Mouse (Mus musculus): ENCODE results near the gene Nfia. TPM values are rescaled to one million over a fixed set of nuclear protein-coding genes. Genes with fewer than 3 reads are reported as not detected.
A peak's percentile ranks its signal among the peaks of the same experiment; 100 is the strongest.

Gene Nfia
- polyA plus RNA-seq, 1 experiment, result not detected

DNA sequence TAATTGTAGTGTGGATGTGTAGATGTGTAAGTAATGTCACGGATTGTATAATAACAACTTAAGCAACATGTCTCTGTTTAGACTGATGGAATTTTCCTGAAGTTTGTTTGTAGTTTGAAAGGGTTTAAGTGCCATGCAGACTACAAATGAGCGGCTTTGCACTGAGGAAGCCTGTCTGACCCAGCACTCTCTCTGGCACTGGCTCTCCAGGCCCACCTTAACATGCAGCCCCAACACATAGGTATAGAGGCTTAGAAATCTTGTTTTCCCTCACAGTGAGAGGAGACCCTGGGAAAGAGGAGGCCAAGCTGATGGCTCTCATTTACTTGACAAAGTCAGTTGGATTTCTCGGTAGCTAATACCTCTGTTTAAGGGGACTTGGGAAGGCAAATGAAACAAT is 13.9 kb upstream of the Nfia start:
- TF ChIP-seq POLR2A (IDR thresholded peaks at IDR 0.05; ENCODE audit: insufficient read depth, low read depth, low read length) (no peak), CTCF (IDR thresholded peaks at IDR 0.05; ENCODE audit: insufficient read depth, low read depth, low read length) (no peak)
- no peak overlapping the region for H3K4me3 ChIP-seq (ENCODE audit: insufficient read depth, low read depth, low read length)
- H3K4me1 ChIP-seq (ENCODE audit: control insufficient read depth, insufficient read depth, low read length), result peaks cover 3% of the 10 kb centered on the region; the same call in 1 of the 2 replicates
- H3K27ac ChIP-seq (ENCODE audit: insufficient read depth, low read depth, low read length), result peak overlapping the region; percentile 42; the same call in 1 of the 2 replicates
- 69% methylated on average over 3 of the region's 3 CpGs for WGBS

DNA sequence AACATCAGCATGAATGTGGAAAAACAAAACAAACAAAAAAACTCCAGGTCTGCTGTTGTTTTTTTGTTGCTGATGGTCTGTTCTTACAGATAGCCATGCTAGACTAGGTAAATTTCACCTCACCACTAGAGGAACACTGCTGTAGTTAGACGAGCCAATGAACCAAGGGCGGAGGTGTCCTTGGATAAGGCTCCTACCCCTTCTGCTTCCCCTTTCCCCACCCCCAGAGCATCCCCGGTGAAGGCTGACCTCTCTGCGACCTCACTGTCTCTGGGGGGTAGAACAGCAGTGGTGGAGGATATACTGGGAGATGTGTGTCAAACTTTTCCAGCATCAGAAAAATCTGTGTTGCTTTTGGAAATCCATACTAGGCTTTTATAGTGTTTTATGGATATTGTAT is 7.9 kb upstream of the Nfia start:
- Histone ChIP-seq H3K4me3 (ENCODE audit: insufficient read depth, low read depth, low read length) (no peak overlapping the region), H3K4me1 (ENCODE audit: control insufficient read depth, insufficient read depth, low read length) (no peaks in the 10 kb centered on the region), H3K27ac (ENCODE audit: insufficient read depth, low read depth, low read length) (no peak overlapping the region)
- WGBS, result 71% methylated on average over 4 of the region's 4 CpGs
- no peak for TF ChIP-seq CTCF (IDR thresholded peaks at IDR 0.05; ENCODE audit: insufficient read depth, low read depth, low read length)
- TF ChIP-seq POLR2A (IDR thresholded peaks at IDR 0.05; ENCODE audit: insufficient read depth, low read depth, low read length), result no peak

DNA sequence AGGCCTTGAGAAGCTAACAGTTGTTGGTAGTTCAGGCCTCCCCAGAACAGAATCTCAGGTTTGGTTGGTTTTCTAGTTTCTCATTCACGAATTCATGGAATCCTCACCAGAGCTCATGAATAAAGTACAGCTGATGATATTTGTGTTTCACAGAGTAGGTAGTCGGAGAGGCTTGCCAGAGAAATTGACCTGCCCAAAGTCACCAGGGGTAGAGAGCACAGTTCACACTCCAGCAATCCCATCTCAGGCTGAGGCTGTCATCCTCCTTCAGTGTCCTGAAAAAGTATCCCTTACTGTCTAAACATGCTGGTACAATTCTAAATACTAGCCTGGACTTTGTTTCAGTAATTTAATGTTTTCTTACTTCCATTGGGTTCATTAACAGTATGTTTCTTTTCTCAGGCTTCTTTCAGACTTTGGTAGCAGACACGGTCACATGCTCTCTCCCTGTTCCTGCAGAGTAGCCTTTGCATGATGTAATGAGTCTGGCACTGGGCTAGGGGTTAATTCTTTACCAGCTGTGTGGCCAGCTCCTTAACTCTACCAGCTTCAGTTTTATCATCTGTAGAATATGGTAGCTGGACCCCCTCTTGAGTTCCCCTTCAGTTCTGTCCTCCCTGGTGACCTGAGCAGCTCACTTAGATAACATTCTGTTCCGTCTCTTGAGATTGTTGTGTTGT is 7.1 kb upstream of the Nfia start:
- TF ChIP-seq POLR2A (IDR thresholded peaks at IDR 0.05; ENCODE audit: insufficient read depth, low read depth, low read length) (no peak), CTCF (IDR thresholded peaks at IDR 0.05; ENCODE audit: insufficient read depth, low read depth, low read length) (no peak)
- H3K27ac ChIP-seq (ENCODE audit: insufficient read depth, low read depth, low read length), result no peak overlapping the region
- WGBS, result 82% methylated on average over 4 of the region's 4 CpGs
- no peaks in the 10 kb centered on the region for H3K4me1 ChIP-seq (ENCODE audit: control insufficient read depth, insufficient read depth, low read length)
- H3K4me3 ChIP-seq (ENCODE audit: insufficient read depth, low read depth, low read length), result no peak overlapping the region

DNA sequence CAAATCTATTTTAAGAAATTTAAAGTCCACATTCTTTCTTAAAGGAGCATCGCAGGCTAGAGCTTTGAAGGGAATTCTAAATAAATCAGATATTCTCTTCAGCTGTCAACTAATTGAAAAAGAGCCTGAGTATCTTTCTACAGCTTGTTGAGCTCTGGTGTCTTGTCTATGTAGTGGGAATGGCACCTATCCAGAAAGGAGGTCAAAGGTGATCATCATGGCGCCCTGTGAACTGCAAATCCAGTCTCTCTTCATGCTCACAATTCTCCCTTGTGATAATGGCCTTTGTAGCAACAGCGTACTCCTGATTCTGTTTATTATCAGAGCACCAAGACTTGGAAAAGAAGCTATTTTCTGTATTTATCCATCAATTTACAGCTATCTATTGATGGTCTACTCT is 6.4 kb upstream of the Nfia start:
- no peak overlapping the region for H3K4me3 ChIP-seq (ENCODE audit: insufficient read depth, low read depth, low read length)
- no peaks in the 10 kb centered on the region for H3K4me1 ChIP-seq (ENCODE audit: control insufficient read depth, insufficient read depth, low read length)
- WGBS, result 94% methylated on average over 3 of the region's 3 CpGs
- TF ChIP-seq CTCF (IDR thresholded peaks at IDR 0.05; ENCODE audit: insufficient read depth, low read depth, low read length) (no peak), POLR2A (IDR thresholded peaks at IDR 0.05; ENCODE audit: insufficient read depth, low read depth, low read length) (no peak)
- H3K27ac ChIP-seq (ENCODE audit: insufficient read depth, low read depth, low read length), result no peak overlapping the region

DNA sequence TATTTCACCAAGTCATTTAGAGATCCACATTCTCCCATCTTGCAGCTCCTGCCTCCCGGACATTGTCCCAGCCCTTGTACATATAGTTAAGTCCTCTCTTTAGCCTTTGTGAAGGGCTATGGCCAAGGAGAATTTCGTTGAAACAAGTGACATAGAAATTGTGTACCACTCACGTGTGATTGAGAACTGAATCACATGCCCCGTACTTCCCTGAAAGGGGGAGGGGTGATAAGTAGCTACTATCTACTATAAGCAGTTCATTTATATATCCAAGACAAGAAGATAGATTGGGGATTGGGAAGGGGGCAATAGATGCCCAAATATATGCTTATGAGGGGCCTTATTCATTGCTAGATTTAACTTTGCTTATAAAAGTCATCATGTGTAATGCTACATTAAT is 5.5 kb upstream of the Nfia start:
- 86% methylated on average over 4 of the region's 4 CpGs for WGBS
- H3K4me1 ChIP-seq (ENCODE audit: control insufficient read depth, insufficient read depth, low read length), result no peaks in the 10 kb centered on the region
- TF ChIP-seq CTCF (IDR thresholded peaks at IDR 0.05; ENCODE audit: insufficient read depth, low read depth, low read length) (no peak), POLR2A (IDR thresholded peaks at IDR 0.05; ENCODE audit: insufficient read depth, low read depth, low read length) (no peak)
- H3K27ac ChIP-seq (ENCODE audit: insufficient read depth, low read depth, low read length), result no peak overlapping the region
- no peak overlapping the region for H3K4me3 ChIP-seq (ENCODE audit: insufficient read depth, low read depth, low read length)

DNA sequence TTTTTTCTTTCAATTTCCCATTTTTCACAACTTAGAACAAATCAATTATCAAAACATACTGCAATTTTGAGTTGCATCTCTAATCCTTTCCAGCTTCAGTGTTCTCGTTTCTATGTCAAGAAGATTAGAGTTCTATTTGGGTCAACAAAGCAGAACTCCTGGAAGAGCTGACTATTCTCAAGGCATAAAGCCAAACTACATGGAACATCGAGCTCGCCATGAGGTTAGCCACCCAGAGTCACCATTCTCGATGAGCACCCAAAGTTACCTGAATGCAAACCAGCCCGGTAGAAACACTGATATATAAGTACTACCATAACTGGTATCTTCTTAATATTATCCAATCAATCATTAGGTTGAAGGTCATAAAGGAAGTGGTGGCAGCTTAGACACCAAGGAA is 5.0 kb upstream of the Nfia start:
- no peak overlapping the region for H3K27ac ChIP-seq (ENCODE audit: insufficient read depth, low read depth, low read length)
- WGBS, result 91% methylated on average over 5 of the region's 5 CpGs
- no peak overlapping the region for H3K4me3 ChIP-seq (ENCODE audit: insufficient read depth, low read depth, low read length)
- H3K4me1 ChIP-seq (ENCODE audit: control insufficient read depth, insufficient read depth, low read length), result no peaks in the 10 kb centered on the region
- TF ChIP-seq POLR2A (IDR thresholded peaks at IDR 0.05; ENCODE audit: insufficient read depth, low read depth, low read length) (no peak), CTCF (IDR thresholded peaks at IDR 0.05; ENCODE audit: insufficient read depth, low read depth, low read length) (no peak)

DNA sequence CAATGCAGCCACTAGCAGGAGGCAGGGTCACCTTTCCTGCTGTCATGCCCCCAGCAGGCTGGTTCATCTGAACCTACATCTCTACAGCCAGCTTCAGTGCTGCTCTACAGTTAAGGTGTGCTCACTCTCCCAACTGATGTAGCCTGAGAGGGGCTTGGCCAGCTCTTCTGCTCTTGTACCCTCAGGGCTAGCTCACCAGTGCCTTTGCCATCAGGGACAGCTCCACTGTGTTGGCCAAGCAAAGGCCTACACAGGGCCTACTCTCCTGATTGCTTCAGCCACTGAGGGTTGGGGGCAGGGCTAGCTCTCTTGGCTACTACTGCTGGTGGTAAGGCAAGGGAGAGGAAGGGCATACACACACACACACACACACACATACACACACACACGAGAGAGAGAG is 2.7 kb upstream of the Nfia start:
- Histone ChIP-seq H3K4me1 (ENCODE audit: control insufficient read depth, insufficient read depth, low read length) (no peaks in the 10 kb centered on the region), H3K4me3 (ENCODE audit: insufficient read depth, low read depth, low read length) (no peak overlapping the region), H3K27ac (ENCODE audit: insufficient read depth, low read depth, low read length) (no peak overlapping the region)
- no peak for TF ChIP-seq CTCF (IDR thresholded peaks at IDR 0.05; ENCODE audit: insufficient read depth, low read depth, low read length)
- TF ChIP-seq POLR2A (IDR thresholded peaks at IDR 0.05; ENCODE audit: insufficient read depth, low read depth, low read length), result no peak
- 43% methylated on average over 1 of the region's 1 CpGs for WGBS

DNA sequence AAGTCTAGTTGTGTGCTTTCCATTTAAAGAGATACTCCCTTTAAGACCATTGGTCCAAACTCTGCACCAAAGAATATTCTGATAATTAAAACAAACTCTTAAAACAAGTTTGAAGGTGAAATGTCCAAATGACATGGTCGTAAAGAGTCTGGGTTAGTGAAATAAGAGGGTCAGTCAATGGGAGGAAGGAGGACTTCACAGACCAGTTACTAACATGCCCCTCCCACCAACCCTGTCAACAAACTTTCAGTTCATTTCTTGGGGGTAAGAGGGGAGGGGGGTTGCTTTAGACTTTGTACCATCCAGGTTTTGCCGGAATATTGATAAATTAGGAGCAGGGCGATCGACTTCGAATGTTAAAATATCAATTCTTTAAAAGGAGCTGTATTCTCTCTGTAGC is 1.1 kb upstream of the Nfia start:
- WGBS, result 42% methylated on average over 5 of the region's 5 CpGs
- TF ChIP-seq CTCF (IDR thresholded peaks at IDR 0.05; ENCODE audit: insufficient read depth, low read depth, low read length) (no peak), POLR2A (IDR thresholded peaks at IDR 0.05; ENCODE audit: insufficient read depth, low read depth, low read length) (no peak)
- Histone ChIP-seq H3K27ac (ENCODE audit: insufficient read depth, low read depth, low read length) (peak overlapping the region; percentile 27; the same call in 1 of the 2 replicates), H3K4me3 (ENCODE audit: insufficient read depth, low read depth, low read length) (no peak overlapping the region; the same call in 1 of the 2 replicates), H3K4me1 (ENCODE audit: control insufficient read depth, insufficient read depth, low read length) (no peaks in the 10 kb centered on the region)

DNA sequence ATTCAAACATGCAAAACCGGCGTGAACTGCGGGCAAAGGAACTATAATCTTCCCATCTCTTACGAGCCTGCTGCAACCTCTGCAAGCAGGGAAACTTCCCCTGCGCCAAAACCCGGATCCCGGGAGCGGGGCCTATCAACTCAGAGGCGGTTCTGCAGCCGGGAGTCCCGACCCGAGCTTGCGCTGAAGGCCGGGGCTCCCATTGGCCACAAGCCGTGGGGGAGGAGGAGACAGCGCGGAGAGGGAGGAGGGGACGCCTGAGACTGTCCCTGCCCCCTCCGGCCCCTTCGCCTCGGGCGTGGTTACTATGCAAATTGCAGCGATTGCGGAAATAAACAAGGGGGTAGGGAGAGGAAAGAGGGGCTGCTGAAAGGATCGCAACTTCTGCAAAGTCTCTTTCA is 450 bp upstream of the Nfia start:
- H3K4me1 ChIP-seq (ENCODE audit: control insufficient read depth, insufficient read depth, low read length), result 0 out of 2 replicates have a peak, but pooled peaks cover 2% of the 10 kb centered on the region
- H3K27ac ChIP-seq (ENCODE audit: insufficient read depth, low read depth, low read length), result peak overlapping the region; percentile 87
- H3K4me3 ChIP-seq (ENCODE audit: insufficient read depth, low read depth, low read length), result peak overlapping the region; percentile 47
- under 1% methylated on average over 25 of the region's 25 CpGs for WGBS
- peak; percentile 51; the same call in 1 of the 2 replicates for TF ChIP-seq POLR2A (IDR thresholded peaks at IDR 0.05; ENCODE audit: insufficient read depth, low read depth, low read length)
- TF ChIP-seq CTCF (IDR thresholded peaks at IDR 0.05; ENCODE audit: insufficient read depth, low read depth, low read length), result no peak
